Mouse (Mus musculus): Measurements from ENCODE around the gene Cox5b. TPM values are rescaled to one million over a fixed set of nuclear protein-coding genes. Genes with fewer than 3 reads are reported as not detected.

The Cox5b gene
- polyA plus RNA-seq, 1 experiment = 313 TPM

DNA sequence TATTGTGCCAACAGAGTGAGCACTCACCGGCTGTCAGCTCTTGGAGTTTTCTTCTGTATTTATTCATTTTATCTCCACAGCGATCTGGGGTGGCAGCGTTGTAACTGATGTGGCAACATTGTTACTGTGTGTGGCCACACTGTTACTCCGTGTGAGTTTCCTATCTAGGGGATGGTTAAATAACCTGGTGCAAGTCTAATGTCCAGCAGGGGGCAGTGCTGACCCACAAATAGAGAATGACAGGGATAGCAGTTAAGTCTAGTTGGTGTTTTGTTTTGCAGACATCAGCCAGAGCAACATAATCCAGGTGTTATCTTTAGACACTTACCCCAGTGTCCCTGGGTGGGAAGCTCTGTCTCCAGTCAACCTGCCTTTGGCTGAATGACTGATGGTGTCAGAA, 46.1 kb downstream of the Cox5b start:
- Histone ChIP-seq H3K4me3 (ENCODE audit: control insufficient read depth, low read depth, low read length) (no peak overlapping the region), H3K4me1 (ENCODE audit: control insufficient read depth, insufficient read depth, low read length) (no peaks in the 10 kb centered on the region), H3K27ac (ENCODE audit: control insufficient read depth, insufficient read depth, low read depth, low read length) (no peak overlapping the region), H3K27me3 (ENCODE audit: control insufficient read depth, insufficient read depth, low read length) (no peaks in the 10 kb centered on the region), H3K36me3 (ENCODE audit: control insufficient read depth, insufficient read depth, low read length) (no peaks in the 10 kb centered on the region)
- TF ChIP-seq POLR2A (IDR thresholded peaks at IDR 0.05; ENCODE audit: control insufficient read depth, low read depth, low read length) (no peak), CTCF (IDR thresholded peaks at IDR 0.05; ENCODE audit: control insufficient read depth, insufficient read depth, insufficient replicate concordance, low read depth, low read length) (peak; percentile 40; the same call in 1 of the 2 replicates)

DNA sequence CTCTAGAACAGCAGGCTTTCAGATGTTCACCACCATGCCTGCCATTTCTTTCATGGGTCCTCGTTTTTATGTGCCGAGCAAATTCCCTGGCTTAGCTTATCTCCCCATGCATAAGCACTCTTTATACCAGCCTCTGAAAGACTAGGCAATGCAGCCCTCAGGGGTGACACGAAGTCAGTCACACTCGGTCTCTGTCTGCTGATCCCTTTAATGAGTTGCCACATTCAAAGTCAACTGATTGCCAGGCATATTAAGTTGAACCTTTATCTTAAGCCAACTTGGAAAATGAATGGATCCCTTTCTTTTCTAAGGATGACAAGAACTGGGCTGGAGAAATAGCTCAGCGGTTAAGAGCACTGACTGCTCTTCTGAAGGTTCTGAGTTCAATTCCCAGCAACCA, 48.0 kb downstream of the Cox5b start:
- Histone ChIP-seq H3K27me3 (ENCODE audit: control insufficient read depth, insufficient read depth, low read length) (no peaks in the 10 kb centered on the region), H3K36me3 (ENCODE audit: control insufficient read depth, insufficient read depth, low read length) (no peaks in the 10 kb centered on the region), H3K27ac (ENCODE audit: control insufficient read depth, insufficient read depth, low read depth, low read length) (no peak overlapping the region), H3K4me3 (ENCODE audit: control insufficient read depth, low read depth, low read length) (no peak overlapping the region), H3K4me1 (ENCODE audit: control insufficient read depth, insufficient read depth, low read length) (no peaks in the 10 kb centered on the region)
- no peak for TF ChIP-seq POLR2A (IDR thresholded peaks at IDR 0.05; ENCODE audit: control insufficient read depth, low read depth, low read length)
- TF ChIP-seq CTCF (IDR thresholded peaks at IDR 0.05; ENCODE audit: control insufficient read depth, insufficient read depth, insufficient replicate concordance, low read depth, low read length) = no peak

DNA sequence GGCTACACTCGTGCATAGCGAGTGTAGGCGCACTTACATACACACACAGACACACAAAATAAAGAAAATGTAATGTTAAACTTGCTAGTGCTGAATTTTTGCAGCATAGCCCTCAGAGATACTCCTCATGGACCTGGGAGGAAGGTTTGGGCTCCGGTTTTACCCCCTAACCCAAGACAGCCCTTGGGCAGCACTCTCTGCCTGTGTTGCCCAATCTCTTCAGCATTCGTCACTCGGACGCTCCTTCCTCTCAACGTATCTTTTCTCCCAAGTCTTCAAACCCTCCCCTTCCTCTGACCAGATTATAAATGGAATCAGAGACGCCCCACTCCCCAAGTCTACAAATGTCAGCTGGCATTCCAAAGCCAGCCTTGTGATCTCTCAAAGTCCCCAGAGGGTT, 51.8 kb downstream of the Cox5b start:
- Histone ChIP-seq H3K4me1 (ENCODE audit: control insufficient read depth, insufficient read depth, low read length) (no peaks in the 10 kb centered on the region; the same call in 1 of the 2 replicates), H3K27me3 (ENCODE audit: control insufficient read depth, insufficient read depth, low read length) (no peaks in the 10 kb centered on the region), H3K36me3 (ENCODE audit: control insufficient read depth, insufficient read depth, low read length) (no peaks in the 10 kb centered on the region), H3K27ac (ENCODE audit: control insufficient read depth, insufficient read depth, low read depth, low read length) (no peak overlapping the region), H3K4me3 (ENCODE audit: control insufficient read depth, low read depth, low read length) (no peak overlapping the region)
- TF ChIP-seq POLR2A (IDR thresholded peaks at IDR 0.05; ENCODE audit: control insufficient read depth, low read depth, low read length) (no peak), CTCF (IDR thresholded peaks at IDR 0.05; ENCODE audit: control insufficient read depth, insufficient read depth, insufficient replicate concordance, low read depth, low read length) (no peak)

Other genes with a start within 250 kb of the Cox5b start
- 18.7 and 22.1 TPM in 2 replicates for gene Lman2l, start 246.2 kb upstream of the Cox5b start, polyA plus RNA-seq (2012; rRNA removed)
- gene Cnnm4, start 219.8 kb upstream of the Cox5b start, polyA plus RNA-seq (2012; rRNA removed) = 14.1 and 14.6 TPM in 2 replicates
- 5.6 and 5.9 TPM in 2 replicates for gene Cnnm3, start 179.6 kb upstream of the Cox5b start, polyA plus RNA-seq (2012; rRNA removed)
- gene Ankrd23, start 154.6 kb upstream of the Cox5b start, polyA plus RNA-seq (2012; rRNA removed) = 11.0 and 11.5 TPM in 2 replicates
- gene Gm42417, start 152.0 kb upstream of the Cox5b start, polyA plus RNA-seq (2012; rRNA removed) = 0.05 and 0.08 TPM in 2 replicates
- gene Ankrd39, start 144.0 kb upstream of the Cox5b start, polyA plus RNA-seq (2012; rRNA removed) = 13.7 and 17.0 TPM in 2 replicates
- gene Sema4c, start 133.1 kb upstream of the Cox5b start, polyA plus RNA-seq (2012; rRNA removed) = 14.6 and 15.8 TPM in 2 replicates
- gene Fam178b, start 8.3 kb upstream of the Cox5b start, polyA plus RNA-seq (2012; rRNA removed) = 409 and 410 TPM in 2 replicates
- 36.9 and 53.7 TPM in 2 replicates for gene 4933424G06Rik, start 18.7 kb downstream of the Cox5b start, polyA plus RNA-seq (2012; rRNA removed)
- gene Actr1b, start 23.0 kb downstream of the Cox5b start, polyA plus RNA-seq (2012; rRNA removed) = 42.7 and 44.5 TPM in 2 replicates
- gene Zap70, start 70.3 kb downstream of the Cox5b start, polyA plus RNA-seq (2012; rRNA removed) = 2.6 and 3.5 TPM in 2 replicates

Measured in testis, adult 2 months (tissue).